Mouse (Mus musculus): Measurements from ENCODE around the gene Tmem60. TPM values are rescaled to one million over a fixed set of nuclear protein-coding genes. Genes with fewer than 3 reads are reported as not detected.

The Tmem60 gene
- polyA plus RNA-seq, 1 experiment from 2014 or later, result 59.0 TPM

DNA sequence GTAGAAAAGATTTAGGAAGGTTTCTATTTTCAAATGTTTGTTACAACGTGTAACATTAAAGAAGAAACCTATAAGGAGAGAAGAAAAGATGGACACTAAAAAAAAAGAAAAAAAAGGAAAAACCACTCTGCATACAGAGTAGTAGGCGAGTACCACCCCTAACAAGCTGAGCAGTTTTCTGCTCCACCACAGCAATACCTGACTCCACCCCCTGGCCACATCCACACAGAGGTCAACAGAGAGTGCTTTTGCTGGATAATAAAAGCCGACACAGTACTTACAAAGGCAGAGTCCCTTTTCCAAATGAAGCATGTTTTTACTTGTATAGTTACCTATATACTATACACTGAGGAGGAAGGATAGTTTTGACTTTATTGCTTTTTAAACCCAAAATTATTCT lies 42.6 kb downstream of the Tmem60 start:
- Histone ChIP-seq H3K4me2 (replicated peaks; ENCODE audit: low read depth, low read length) (no peak overlapping the region), H3K27ac (ENCODE audit: low read depth, low read length) (no peak overlapping the region), H3K4me1 (replicated peaks; ENCODE audit: control insufficient read depth, insufficient read depth, low read length) (no peaks in the 10 kb centered on the region), H3K36me3 (ENCODE audit: control insufficient read depth, insufficient read depth, low read length) (no peaks in the 10 kb centered on the region), H3K9me3 (ENCODE audit: control insufficient read depth, low read length) (no peaks in the 10 kb centered on the region), H3K27me3 (ENCODE audit: control insufficient read depth, insufficient read depth, low read length) (no peaks in the 10 kb centered on the region), H3K9ac (ENCODE audit: low read depth, low read length) (no peak overlapping the region), H3K4me3 (ENCODE audit: low read depth, low read length) (no peak overlapping the region)
- DNase-seq (ENCODE audit: low spot score) (no peak), ATAC-seq (ENCODE audit: low FRiP score) (no peak)
- WGBS, result 74% methylated on average over 3 of the region's 3 CpGs

DNA sequence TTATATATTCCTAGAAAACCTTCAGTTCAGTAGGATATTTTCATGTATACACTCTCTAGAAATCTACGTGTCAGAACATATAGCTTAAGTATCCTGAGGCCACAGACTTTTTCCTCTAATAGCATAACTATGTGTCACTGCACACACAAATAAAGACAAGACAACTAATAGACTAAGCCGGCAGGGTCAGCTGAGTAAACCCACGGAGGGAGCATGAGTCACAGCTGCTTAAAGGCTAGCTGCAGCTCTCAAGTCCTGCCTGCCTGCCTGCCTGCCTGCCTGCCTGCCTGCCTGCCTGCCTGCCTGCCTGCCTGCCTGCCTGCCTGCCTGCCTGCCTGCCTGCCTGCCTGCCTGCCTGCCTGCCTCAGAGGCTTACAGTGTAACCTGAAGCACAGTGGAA lies 43.5 kb downstream of the Tmem60 start:
- no peaks in the 10 kb centered on the region for H3K4me1 ChIP-seq (replicated peaks; ENCODE audit: control insufficient read depth, insufficient read depth, low read length)
- H3K4me2 ChIP-seq (replicated peaks; ENCODE audit: low read depth, low read length), result no peak overlapping the region
- no peaks in the 10 kb centered on the region for H3K9me3 ChIP-seq (ENCODE audit: control insufficient read depth, low read length)
- no peaks in the 10 kb centered on the region for H3K27me3 ChIP-seq (ENCODE audit: control insufficient read depth, insufficient read depth, low read length)
- no peak overlapping the region for H3K9ac ChIP-seq (ENCODE audit: low read depth, low read length)
- H3K36me3 ChIP-seq (ENCODE audit: control insufficient read depth, insufficient read depth, low read length), result no peaks in the 10 kb centered on the region
- 80% methylated on average over 3 of the region's 3 CpGs for WGBS
- H3K4me3 ChIP-seq (ENCODE audit: low read depth, low read length), result no peak overlapping the region
- no peak for DNase-seq (ENCODE audit: low spot score)
- ATAC-seq (ENCODE audit: low FRiP score), result no peak
- no peak overlapping the region for H3K27ac ChIP-seq (ENCODE audit: low read depth, low read length)

DNA sequence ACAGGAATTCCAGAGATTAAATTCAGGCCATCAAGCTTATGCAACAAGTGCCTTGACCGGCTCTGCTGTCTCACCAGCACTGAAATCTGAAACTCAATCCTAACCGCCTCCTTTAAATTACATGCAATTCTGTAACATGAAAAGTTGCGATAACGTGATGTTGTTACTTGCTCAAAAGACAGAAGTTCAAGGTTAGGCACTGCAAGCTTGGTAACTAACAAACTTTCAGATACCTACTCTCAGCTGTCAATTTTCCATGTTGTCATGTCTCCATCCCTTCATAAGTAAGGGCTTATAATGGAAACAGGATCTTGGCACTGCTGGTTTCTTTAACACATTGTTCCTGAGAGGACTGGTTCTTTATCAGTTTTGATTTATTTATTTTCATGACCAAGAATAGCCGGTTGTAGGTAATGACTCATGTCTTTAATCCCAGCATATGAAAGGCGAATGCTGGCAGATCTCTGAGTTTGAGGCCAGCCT lies 47.7 kb downstream of the Tmem60 start:
- no peak overlapping the region for H3K9ac ChIP-seq (ENCODE audit: low read depth, low read length)
- H3K4me2 ChIP-seq (replicated peaks; ENCODE audit: low read depth, low read length), result no peak overlapping the region
- H3K27ac ChIP-seq (ENCODE audit: low read depth, low read length), result no peak overlapping the region
- no peaks in the 10 kb centered on the region for H3K36me3 ChIP-seq (ENCODE audit: control insufficient read depth, insufficient read depth, low read length)
- DNase-seq (ENCODE audit: low spot score) (no peak), ATAC-seq (ENCODE audit: low FRiP score) (no peak)
- WGBS, result 84% methylated on average over 6 of the region's 6 CpGs
- no peak overlapping the region for H3K4me3 ChIP-seq (ENCODE audit: low read depth, low read length)
- H3K27me3 ChIP-seq (ENCODE audit: control insufficient read depth, insufficient read depth, low read length), result no peaks in the 10 kb centered on the region
- H3K4me1 ChIP-seq (replicated peaks; ENCODE audit: control insufficient read depth, insufficient read depth, low read length), result no peaks in the 10 kb centered on the region
- no peaks in the 10 kb centered on the region for H3K9me3 ChIP-seq (ENCODE audit: control insufficient read depth, low read length)

DNA sequence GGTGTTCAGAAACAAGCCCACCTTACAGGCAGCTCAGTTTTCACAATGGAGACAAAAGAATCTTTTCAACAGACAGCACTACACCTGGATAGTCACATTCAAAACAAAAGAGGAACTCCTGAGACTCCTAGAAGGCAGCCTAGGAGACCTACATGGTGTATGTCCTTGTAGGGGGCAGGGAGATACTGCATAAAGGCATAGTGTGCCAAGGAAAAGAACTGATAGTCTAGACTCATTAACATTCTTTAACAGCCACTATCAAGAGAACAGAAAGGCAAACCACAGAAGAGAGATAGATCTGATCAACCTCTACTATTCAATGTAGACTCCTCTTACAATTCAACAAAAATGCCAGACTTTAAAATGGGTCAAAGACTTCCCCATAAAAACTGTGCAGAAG lies 48.4 kb downstream of the Tmem60 start:
- H3K36me3 ChIP-seq (ENCODE audit: control insufficient read depth, insufficient read depth, low read length), result no peaks in the 10 kb centered on the region
- H3K4me3 ChIP-seq (ENCODE audit: low read depth, low read length), result no peak overlapping the region
- no peak for ATAC-seq (ENCODE audit: low FRiP score)
- no peaks in the 10 kb centered on the region for H3K4me1 ChIP-seq (replicated peaks; ENCODE audit: control insufficient read depth, insufficient read depth, low read length)
- H3K27me3 ChIP-seq (ENCODE audit: control insufficient read depth, insufficient read depth, low read length), result no peaks in the 10 kb centered on the region
- DNase-seq (ENCODE audit: low spot score), result no peak
- H3K4me2 ChIP-seq (replicated peaks; ENCODE audit: low read depth, low read length), result no peak overlapping the region
- no peak overlapping the region for H3K9ac ChIP-seq (ENCODE audit: low read depth, low read length)
- H3K27ac ChIP-seq (ENCODE audit: low read depth, low read length), result no peak overlapping the region
- no peaks in the 10 kb centered on the region for H3K9me3 ChIP-seq (ENCODE audit: control insufficient read depth, low read length)

DNA sequence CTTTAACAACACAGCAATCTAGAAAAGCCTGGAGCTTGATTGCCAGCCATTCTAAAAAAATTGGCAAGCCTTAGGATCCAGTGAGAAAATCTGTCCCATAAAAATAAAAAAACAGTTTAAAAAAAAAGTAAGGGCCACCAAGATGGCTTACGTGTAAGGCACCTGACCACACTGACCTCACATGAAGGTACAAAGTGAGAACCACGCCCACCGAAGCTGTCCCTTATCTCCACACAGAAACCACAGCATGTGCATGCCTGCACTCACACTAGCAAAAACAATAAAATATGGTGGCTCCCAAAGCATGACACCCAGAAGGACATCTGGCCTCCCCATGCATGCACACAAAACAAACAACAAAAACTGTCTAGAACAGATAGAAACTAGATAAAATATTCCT lies 49.3 kb downstream of the Tmem60 start:
- Histone ChIP-seq H3K27ac (ENCODE audit: low read depth, low read length) (no peak overlapping the region), H3K4me2 (replicated peaks; ENCODE audit: low read depth, low read length) (no peak overlapping the region), H3K27me3 (ENCODE audit: control insufficient read depth, insufficient read depth, low read length) (no peaks in the 10 kb centered on the region), H3K4me1 (replicated peaks; ENCODE audit: control insufficient read depth, insufficient read depth, low read length) (no peaks in the 10 kb centered on the region), H3K9me3 (ENCODE audit: control insufficient read depth, low read length) (no peaks in the 10 kb centered on the region), H3K9ac (ENCODE audit: low read depth, low read length) (no peak overlapping the region), H3K4me3 (ENCODE audit: low read depth, low read length) (no peak overlapping the region), H3K36me3 (ENCODE audit: control insufficient read depth, insufficient read depth, low read length) (no peaks in the 10 kb centered on the region)
- ATAC-seq (ENCODE audit: low FRiP score) (no peak), DNase-seq (ENCODE audit: low spot score) (no peak)
- 86% methylated on average over 3 of the region's 3 CpGs for WGBS

DNA sequence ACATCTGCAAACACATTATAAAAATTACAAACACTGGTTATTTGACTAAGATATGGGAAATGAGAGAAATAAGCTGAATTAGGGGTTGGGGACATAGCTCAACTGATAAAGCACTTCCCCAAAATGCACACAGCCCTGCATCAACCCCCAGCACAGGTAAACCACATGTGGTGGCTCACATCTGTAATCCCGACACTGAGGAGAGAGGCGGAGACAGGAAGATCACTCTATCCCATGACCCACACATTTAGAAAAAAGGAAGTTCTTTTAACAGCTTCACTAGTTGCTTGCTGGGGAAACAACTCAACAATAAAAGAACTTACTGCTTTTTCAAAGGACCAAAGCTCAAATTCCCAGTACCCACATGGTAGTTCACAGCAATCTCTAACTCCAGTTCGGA lies 50.6 kb downstream of the Tmem60 start:
- Histone ChIP-seq H3K27me3 (ENCODE audit: control insufficient read depth, insufficient read depth, low read length) (no peaks in the 10 kb centered on the region), H3K9me3 (ENCODE audit: control insufficient read depth, low read length) (no peaks in the 10 kb centered on the region)

GRCm38 (mm10) chr5:20935934-20936333 lies 53.9 kb downstream of the Tmem60 start:
- Histone ChIP-seq H3K27me3 (ENCODE audit: control insufficient read depth, insufficient read depth, low read length) (no peaks in the 10 kb centered on the region), H3K9me3 (ENCODE audit: control insufficient read depth, low read length) (no peaks in the 10 kb centered on the region), H3K4me3 (ENCODE audit: low read depth, low read length) (no peak overlapping the region), H3K4me1 (replicated peaks; ENCODE audit: control insufficient read depth, insufficient read depth, low read length) (no peaks in the 10 kb centered on the region), H3K36me3 (ENCODE audit: control insufficient read depth, insufficient read depth, low read length) (no peaks in the 10 kb centered on the region), H3K4me2 (replicated peaks; ENCODE audit: low read depth, low read length) (no peak overlapping the region), H3K9ac (ENCODE audit: low read depth, low read length) (no peak overlapping the region), H3K27ac (ENCODE audit: low read depth, low read length) (no peak overlapping the region)
- no peak for ATAC-seq (ENCODE audit: low FRiP score)
- DNase-seq (ENCODE audit: low spot score), result no peak
- 78% methylated on average over 5 of the region's 5 CpGs for WGBS

More for the DNA sequence above, 50.6 kb downstream of the Tmem60 start:
- Histone ChIP-seq H3K4me1 (replicated peaks; ENCODE audit: control insufficient read depth, insufficient read depth, low read length) (no peaks in the 10 kb centered on the region), H3K9ac (ENCODE audit: low read depth, low read length) (no peak overlapping the region), H3K27ac (ENCODE audit: low read depth, low read length) (no peak overlapping the region), H3K4me3 (ENCODE audit: low read depth, low read length) (no peak overlapping the region), H3K4me2 (replicated peaks; ENCODE audit: low read depth, low read length) (no peak overlapping the region), H3K36me3 (ENCODE audit: control insufficient read depth, insufficient read depth, low read length) (no peaks in the 10 kb centered on the region)
- ATAC-seq (ENCODE audit: low FRiP score) (no peak), DNase-seq (ENCODE audit: low spot score) (no peak)
- WGBS, result 88% methylated on average over 3 of the region's 3 CpGs

Other genes starting within 250 kb of the Tmem60 start
- 21.2 and 21.4 TPM in 2 replicates for gene Phtf2, start 67 bp upstream of the Tmem60 start, polyA plus RNA-seq (2014; fragmentation: Nextera tagmentation; extraction: Ambion mirVana)
- 5.8 and 7.3 TPM in 2 replicates for gene Rsbn1l, start 74.2 kb downstream of the Tmem60 start, polyA plus RNA-seq (2014; fragmentation: Nextera tagmentation; extraction: Ambion mirVana)
- 32.3 and 40.1 TPM in 2 replicates for gene Ptpn12, start 173.7 kb downstream of the Tmem60 start, polyA plus RNA-seq (2014; fragmentation: Nextera tagmentation; extraction: Ambion mirVana)